Mouse (Mus musculus): ENCODE measurements around the gene Psmg4.

Gene Psmg4

GRCm38 (mm10) chr13:34192414-34193191 lies 29.8 kb downstream of the Psmg4 start:
- peak; percentile 81 to 93 for DNase-seq (ENCODE audit: inconsistent age in 2 of 2, low spot score in 1 of 2)

- DNase-seq (ENCODE audit: inconsistent age in 2 of 2, low spot score in 1 of 2), result no peak
These were observed 30.6 kb downstream of the Psmg4 start for GRCm38 (mm10) chr13:34193384-34193783.

GRCm38 (mm10) chr13:34195676-34196075 lies 32.9 kb downstream of the Psmg4 start:
- DNase-seq (ENCODE audit: inconsistent age in 2 of 2, low spot score in 1 of 2), result no peak

- DNase-seq (ENCODE audit: inconsistent age in 2 of 2, low spot score in 1 of 2), result no peak
These were observed 42.5 kb downstream of the Psmg4 start for GRCm38 (mm10) chr13:34205216-34205615.

- DNase-seq (ENCODE audit: inconsistent age in 2 of 2, low spot score in 1 of 2), result no peak
These were observed 45.1 kb downstream of the Psmg4 start for GRCm38 (mm10) chr13:34207714-34208470.

- DNase-seq (ENCODE audit: inconsistent age in 2 of 2, low spot score in 1 of 2), result no peak
These were observed 48.6 kb downstream of the Psmg4 start for GRCm38 (mm10) chr13:34211261-34211775.

GRCm38 (mm10) chr13:34212735-34213212 lies 50.0 kb downstream of the Psmg4 start:
- DNase-seq (ENCODE audit: inconsistent age in 2 of 2, low spot score in 1 of 2), result no peak

- no peak for DNase-seq (ENCODE audit: inconsistent age in 2 of 2, low spot score in 1 of 2)
These were observed 52.1 kb downstream of the Psmg4 start for GRCm38 (mm10) chr13:34214855-34215254.

GRCm38 (mm10) chr13:34218776-34219175 lies 56.0 kb downstream of the Psmg4 start:
- DNase-seq (ENCODE audit: inconsistent age in 2 of 2, low spot score in 1 of 2), result no peak

- DNase-seq (ENCODE audit: inconsistent age in 2 of 2, low spot score in 1 of 2), result no peak
These were observed 57.0 kb downstream of the Psmg4 start for GRCm38 (mm10) chr13:34219728-34220127.

- DNase-seq (ENCODE audit: inconsistent age in 2 of 2, low spot score in 1 of 2), result peak; percentile 52 to 83
These were observed 60.2 kb downstream of the Psmg4 start for GRCm38 (mm10) chr13:34222985-34223384.

- no peak for DNase-seq (ENCODE audit: inconsistent age in 2 of 2, low spot score in 1 of 2)
These were observed 64.2 kb downstream of the Psmg4 start for GRCm38 (mm10) chr13:34226940-34227339.
